Mouse (Mus musculus) CH12.LX (cell line): ENCODE results near the gene Tomm6. TPM values are rescaled to one million over a fixed set of nuclear protein-coding genes. Genes with fewer than 3 reads are reported as not detected.

Experiments
- DNase-seq: peaks from one replicate; pipeline ENCODE4 v3.0.0-alpha.2; 2013; ENCODE audit errors: extremely low read depth
- H3K27ac ChIP-seq: 2 replicates; pipeline ENCODE4 v1.5.1; 2012; ENCODE audit warnings: low read depth, mild to moderate bottlenecking, control low read depth, moderate library complexity; ENCODE audit not compliant: insufficient read depth
- H3K27me3 ChIP-seq: replicated peaks from 2 replicates; pipeline ENCODE3; 2012; ENCODE audit warnings: inconsistent platforms
- H3K36me3 ChIP-seq, 2 experiments: replicated peaks in 1 of 2; 2 replicates each; pipeline versions ENCODE3 to v1.6.1; 2012; ENCODE audit warnings: inconsistent platforms in 1 of 2, low read length in 1 of 2, mild to moderate bottlenecking in 1 of 2, mixed read lengths in 1 of 2, moderate library complexity in 1 of 2; ENCODE audit not compliant: control insufficient read depth in 1 of 2, insufficient read depth in 1 of 2
- H3K4me1 ChIP-seq, 2 experiments: 2 replicates each; pipeline ENCODE4 v1.6.1; 2012; ENCODE audit warnings: inconsistent platforms in 1 of 2, moderate library complexity in 1 of 2; ENCODE audit not compliant: insufficient read depth in 2 of 2, control insufficient read depth in 1 of 2
- H3K4me2 ChIP-seq: 2 replicates; pipeline ENCODE4 v1.6.1; 2012; ENCODE audit warnings: low read depth, mild to moderate bottlenecking, control low read depth; ENCODE audit not compliant: poor library complexity, insufficient read depth, severe bottlenecking
- H3K4me3 ChIP-seq, 3 experiments: fragments of 150-350 bp in 1 of 3; sonication (generic) in 1 of 3; replicated peaks in 1 of 3; 2 replicates each; pipeline versions ENCODE3 to v1.5.1; 2011 to 2012; ENCODE audit warnings: low read depth in 2 of 3, low read length in 2 of 3, mild to moderate bottlenecking in 2 of 3, moderate library complexity in 2 of 3, control low read depth in 1 of 3, improper control_type of control experiment in 1 of 3, inconsistent platforms in 1 of 3, mixed read lengths in 1 of 3; ENCODE audit not compliant: poor library complexity in 1 of 3
- H3K79me2 ChIP-seq: replicated peaks from 2 replicates; pipeline ENCODE4 v1.6.1; 2012; ENCODE audit warnings: mild to moderate bottlenecking, moderate library complexity; ENCODE audit not compliant: control insufficient read depth, poor library complexity, insufficient read depth, severe bottlenecking; ENCODE audit errors: extremely low read depth
- H3K9ac ChIP-seq: 2 replicates; pipeline ENCODE4 v1.6.1; 2012; ENCODE audit warnings: low read depth, mild to moderate bottlenecking, control low read depth, moderate library complexity; ENCODE audit not compliant: insufficient read depth
- H3K9me3 ChIP-seq: replicated peaks from 2 replicates; pipeline ENCODE3; 2012; ENCODE audit warnings: low read length, inconsistent platforms, mixed read lengths
- BHLHE40 ChIP-seq: IDR thresholded peaks from 2 replicates; pipeline ENCODE4 v1.6.1; 2011; ENCODE audit warnings: mild to moderate bottlenecking, low read depth, low read length, improper control_type of control experiment
- CHD2 ChIP-seq: IDR thresholded peaks from 2 replicates; pipeline ENCODE4 v1.6.1; 2011; ENCODE audit warnings: low read length, improper control_type of control experiment
- CTCF ChIP-seq, 2 experiments: IDR thresholded peaks in 1 of 2; conservative IDR thresholded peaks in 1 of 2; 2 replicates each; pipeline ENCODE4 v1.5.1; 2011 to 2012; ENCODE audit warnings: low read depth in 2 of 2, low read length in 2 of 2, improper control_type of control experiment in 1 of 2, inconsistent platforms in 1 of 2, mild to moderate bottlenecking in 1 of 2, moderate library complexity in 1 of 2
- E2F4 ChIP-seq: IDR thresholded peaks from 2 replicates; pipeline ENCODE4 v1.6.1; 2011; ENCODE audit warnings: low read depth, low read length, improper control_type of control experiment; ENCODE audit not compliant: insufficient replicate concordance
- IRF4 ChIP-seq: IDR thresholded peaks from 2 replicates; pipeline ENCODE4 v1.6.1; 2014; ENCODE audit warnings: low read depth, mild to moderate bottlenecking, inconsistent platforms, low read length, improper control_type of control experiment
- JUN ChIP-seq: IDR thresholded peaks from 2 replicates; pipeline ENCODE4 v1.6.1; 2011; ENCODE audit warnings: low read depth, mild to moderate bottlenecking, low read length, improper control_type of control experiment, moderate library complexity; ENCODE audit not compliant: insufficient read depth
- MAFK ChIP-seq: IDR thresholded peaks from 2 replicates; pipeline ENCODE4 v1.6.1; 2011; ENCODE audit warnings: low read length, improper control_type of control experiment; ENCODE audit not compliant: insufficient replicate concordance
- MAX ChIP-seq: IDR thresholded peaks from 2 replicates; pipeline ENCODE4 v1.6.1; 2011; ENCODE audit warnings: low read length, improper control_type of control experiment
- MAZ ChIP-seq: IDR thresholded peaks from 2 replicates; pipeline ENCODE4 v1.6.1; 2012; ENCODE audit warnings: low read depth, mild to moderate bottlenecking, inconsistent platforms, low read length, improper control_type of control experiment, moderate library complexity
- MEF2A ChIP-seq: IDR thresholded peaks from 2 replicates; pipeline ENCODE4 v1.6.1; 2014; ENCODE audit warnings: low read depth, mild to moderate bottlenecking, inconsistent platforms, low read length, improper control_type of control experiment, borderline replicate concordance
- MXI1 ChIP-seq: IDR thresholded peaks from 2 replicates; pipeline ENCODE4 v1.6.1; 2011; ENCODE audit warnings: mild to moderate bottlenecking, low read depth, low read length, improper control_type of control experiment
- MYC ChIP-seq: IDR thresholded peaks from 2 replicates; pipeline ENCODE4 v1.6.1; 2011; ENCODE audit warnings: low read depth, mild to moderate bottlenecking, improper control_type of control experiment, low read length
- NELFE ChIP-seq: IDR thresholded peaks from 2 replicates; pipeline ENCODE4 v1.6.1; 2011; ENCODE audit warnings: low read depth, low read length, improper control_type of control experiment
- PAX5 ChIP-seq: IDR thresholded peaks from 2 replicates; pipeline ENCODE4 v1.6.1; 2012; ENCODE audit warnings: low read length, inconsistent platforms, mixed read lengths
- POLR2A ChIP-seq: IDR thresholded peaks from 2 replicates; pipeline ENCODE4 v1.6.1; 2011; ENCODE audit warnings: low read depth, mild to moderate bottlenecking, improper control_type of control experiment, low read length
- RAD21 ChIP-seq: IDR thresholded peaks from 2 replicates; pipeline ENCODE4 v1.6.1; 2011; ENCODE audit warnings: low read depth, mild to moderate bottlenecking, low read length, improper control_type of control experiment, moderate library complexity
- RCOR1 ChIP-seq: conservative IDR thresholded peaks from 2 replicates; pipeline ENCODE4 v1.6.1; 2012; ENCODE audit warnings: low read depth, mild to moderate bottlenecking, inconsistent platforms, low read length, improper control_type of control experiment
- SIN3A ChIP-seq: IDR thresholded peaks from 2 replicates; pipeline ENCODE4 v1.6.1; 2012; ENCODE audit warnings: low read length, improper control_type of control experiment, inconsistent platforms
- TBP ChIP-seq: conservative IDR thresholded peaks from 2 replicates; pipeline ENCODE4 v1.6.1; 2011; ENCODE audit warnings: low read depth, low read length, improper control_type of control experiment
- UBTF ChIP-seq: IDR thresholded peaks from 2 replicates; pipeline ENCODE4 v1.6.1; 2012; ENCODE audit warnings: low read depth, mild to moderate bottlenecking, inconsistent platforms, low read length, improper control_type of control experiment, moderate library complexity
- USF2 ChIP-seq: conservative IDR thresholded peaks from 2 replicates; pipeline ENCODE4 v1.6.1; 2011; ENCODE audit warnings: low read depth, low read length, improper control_type of control experiment
- ZC3H11A ChIP-seq: IDR thresholded peaks from 2 replicates; pipeline ENCODE4 v1.6.1; 2012; ENCODE audit warnings: low read depth, mild to moderate bottlenecking, inconsistent platforms, low read length, improper control_type of control experiment
- ZKSCAN1 ChIP-seq: IDR thresholded peaks from 2 replicates; pipeline ENCODE4 v1.6.1; 2012; ENCODE audit warnings: low read depth, inconsistent platforms, low read length, improper control_type of control experiment, borderline replicate concordance
- ZMIZ1 ChIP-seq: IDR thresholded peaks from 2 replicates; pipeline ENCODE4 v1.6.1; 2012; ENCODE audit warnings: low read depth, mild to moderate bottlenecking, inconsistent platforms, low read length, improper control_type of control experiment
- ZNF384 ChIP-seq: IDR thresholded peaks from 2 replicates; pipeline ENCODE4 v1.6.1; 2012; ENCODE audit warnings: low read depth, low read length, improper control_type of control experiment, inconsistent platforms
- dilution Hi-C: fragments of 300-500 bp; cut with MboI; formaldehyde crosslinking; loops from 2 replicates; pipeline ENCODE4 v1.14.3; 2020; ENCODE audit warnings: low sequenced_read_pairs; ENCODE audit not compliant: extremely low pct_unique_long_range_greater_than_20kb, extremely low pct_ligation_motif_present
- in situ Hi-C: fragments of 300-500 bp; cut with MboI; formaldehyde crosslinking; loops from 3 replicates; pipeline ENCODE4 v1.14.3; 2019; ENCODE audit warnings: low sequenced_read_pairs, low pct_ligation_motif_present, low pct_unique_long_range_greater_than_20kb, mixed read lengths
- polyA plus RNA-seq: library from polyadenylated mRNA; unstranded; fragments of >175 nt; gene quantifications from 2 replicates; pipeline ENCODE4 v1.2.1, GENCODE M21; 2012; ENCODE audit warnings: low read depth; ENCODE audit not compliant: insufficient read length
- total RNA-seq, 2 experiments: library from RNA; depleted of rRNA; stranded (reverse); fragments of 300-350 nt in 1 of 2; fragments of >200 nt in 1 of 2; gene quantifications; 2 replicates each; pipeline ENCODE4 v1.2.3; 2012 to 2014

Gene Tomm6
- 46.1 and 46.3 TPM in 2 replicates for total RNA-seq (2012; rRNA removed)
- 18.1 and 26.4 TPM in 2 replicates for total RNA-seq (2014; rRNA removed)
- 349 and 424 TPM in 2 replicates for polyA plus RNA-seq

DNA sequence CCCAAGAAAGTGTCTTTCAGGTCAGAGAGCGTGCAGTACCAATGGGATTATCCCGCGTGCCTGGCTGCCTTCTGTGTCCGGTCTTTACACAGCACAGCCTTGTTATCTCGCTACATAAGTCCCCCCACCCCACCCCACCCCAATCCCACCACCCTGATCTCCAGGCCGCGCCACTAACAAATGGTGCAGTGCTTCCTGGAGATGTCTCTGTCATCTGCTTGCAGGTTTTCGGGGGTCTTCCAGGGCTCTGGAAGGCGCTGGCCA, at the start of gene Tomm6:
Tomm6 (minus strand) TSS at position 43 of the 264 bp plus-strand sequence.
- no peak within 1 kb of the TSS for H3K27ac ChIP-seq
- in situ Hi-C loops, result loop anchor here (5.0 kb wide), 1 partner anchor 76 kb away; the partner anchor contains the start of genes Bysl, Gm20517 and Med20
- TF ChIP-seq MAX, result no peak
- no peak for TF ChIP-seq USF2
- TF ChIP-seq JUN, result no peak
- no peak for TF ChIP-seq MAZ
- TF ChIP-seq NELFE, result no peak
- no peak for TF ChIP-seq MYC
- TF ChIP-seq RCOR1, result no peak
- no peak for TF ChIP-seq MAFK
- TF ChIP-seq POLR2A, result no peak
- TF ChIP-seq ZNF384, result no peak
- no peak for TF ChIP-seq E2F4
- TF ChIP-seq MXI1, result no peak
- no peak for TF ChIP-seq CHD2
- no peak for TF ChIP-seq ZMIZ1
- TF ChIP-seq ZKSCAN1, result no peak
- no peak for TF ChIP-seq CTCF (conservative IDR thresholded peaks at IDR 0.05 in 1 of 2, IDR thresholded peaks at IDR 0.05 in 1 of 2; ENCODE audit: low read depth in 2 of 2, low read length in 2 of 2)
- peak within 1 kb of the TSS; percentile 84 for H3K9ac ChIP-seq
- DNase-seq, result no peak
- H3K4me1 ChIP-seq, result peaks cover 6 to 25% of the 10 kb centered on the region in 2 experiments
- peaks cover 10% of the 10 kb centered on the region for H3K79me2 ChIP-seq
- H3K27me3 ChIP-seq, result peaks cover 45% of the 10 kb centered on the region
- no peaks in the 10 kb centered on the region for H3K9me3 ChIP-seq
- H3K4me2 ChIP-seq, result peak within 1 kb of the TSS; percentile 90
- dilution Hi-C loops, result no loop called here
- peaks cover 18 to 35% of the 10 kb centered on the region in 2 experiments for H3K36me3 ChIP-seq
- peak within 1 kb of the TSS; percentile 85 to 96 (median 92) for H3K4me3 ChIP-seq

DNA sequence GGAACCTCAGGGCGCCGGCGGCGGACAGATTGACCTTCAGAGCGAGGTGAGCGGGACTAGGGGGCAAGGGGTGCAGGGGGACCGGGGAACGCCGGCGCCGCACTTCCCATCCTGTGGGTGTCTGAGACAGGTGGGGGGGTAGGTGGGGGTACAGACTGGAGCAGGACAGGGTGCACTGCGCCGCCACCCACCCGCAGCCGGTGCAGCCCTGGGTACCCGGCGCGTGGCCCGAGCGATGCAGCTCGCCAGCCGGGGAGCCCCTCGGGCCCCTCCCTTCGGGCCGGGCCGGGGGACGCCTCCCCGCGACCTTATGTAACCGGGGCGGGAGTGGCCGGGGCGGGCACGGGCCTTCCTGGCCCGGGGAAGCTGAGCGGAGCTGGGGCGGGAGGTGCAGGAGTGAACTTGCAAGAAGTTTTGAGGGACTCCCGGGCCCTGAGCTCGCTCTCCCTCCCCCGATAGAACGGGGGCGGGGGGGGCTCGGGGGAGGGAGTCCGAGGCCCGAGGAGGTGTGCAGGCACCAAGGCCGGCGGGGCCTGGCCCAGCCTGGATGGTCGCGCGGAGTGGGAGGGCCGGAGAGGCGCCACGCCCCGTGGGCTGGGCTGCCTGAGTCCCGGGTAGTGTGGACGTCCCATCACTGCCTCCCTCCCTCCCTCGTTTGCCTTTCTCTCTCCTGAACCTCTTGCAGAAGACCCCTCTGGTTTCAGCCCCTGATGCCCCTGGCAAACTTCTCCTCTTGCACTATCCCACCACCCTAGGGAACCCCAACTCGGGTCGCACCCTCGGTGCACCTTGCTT, 49.3 kb upstream of the Tomm6 start:
- dilution Hi-C loops, result no loop called here
- Histone ChIP-seq H3K4me1 (peaks cover 12 to 28% of the 10 kb centered on the region in 2 experiments), H3K4me2 (peak overlapping the region; percentile 17; the same call in 1 of the 2 replicates), H3K36me3 (peaks cover 0 to 11% of the 10 kb centered on the region in 2 experiments), H3K79me2 (peaks cover 19% of the 10 kb centered on the region), H3K4me3 (peak overlapping the region; percentile 50 to 87 (median 79)), H3K27me3 (no peaks in the 10 kb centered on the region), H3K9ac (peak overlapping the region; percentile 84), H3K9me3 (peaks cover 3% of the 10 kb centered on the region), H3K27ac (peak overlapping the region; percentile 99)
- TF ChIP-seq ZMIZ1, result 0 out of 2 replicates have a peak, but pooled peaks have one; percentile 29
- TF ChIP-seq POLR2A, result peak; percentile 62
- TF ChIP-seq ZC3H11A, result no peak
- TF ChIP-seq PAX5, result no peak
- no peak for TF ChIP-seq JUN
- no peak for TF ChIP-seq RAD21
- TF ChIP-seq BHLHE40, result peak; percentile 53; the same call in 1 of the 2 replicates
- TF ChIP-seq MAZ, result peak; percentile 82
- peak; percentile 33; the same call in 1 of the 2 replicates for TF ChIP-seq IRF4
- peak; percentile 55 for TF ChIP-seq MXI1
- TF ChIP-seq TBP, result peak; percentile 61; the same call in 1 of the 2 replicates
- TF ChIP-seq NELFE, result peak; percentile 61
- peak; percentile 63 for TF ChIP-seq SIN3A
- no peak for TF ChIP-seq CHD2
- peak; percentile 51; the same call in 1 of the 2 replicates for TF ChIP-seq UBTF
- no peak for TF ChIP-seq MEF2A
- in situ Hi-C loops, result no loop called here
- peak; percentile 80 for DNase-seq
